Mouse (Mus musculus) hindbrain, embryonic 16.5 days (tissue): ENCODE results near the gene Kif3a. TPM values are rescaled to one million over a fixed set of nuclear protein-coding genes. Genes with fewer than 3 reads are reported as not detected.

Experiments
- ATAC-seq: fragments of 200-750 bp; cut with Nextera tagmentation; 2 replicates; pipeline ENCODE4 v1.8.0; 2017; ENCODE audit warnings: moderate TSS enrichment, moderate library complexity
- H3K27ac ChIP-seq: fragments of 300-500 bp; sonication (generic); 2 replicates; pipeline ENCODE4 v1.5.1; 2014; ENCODE audit warnings: low read depth, mild to moderate bottlenecking, control low read depth, low read length, moderate library complexity
- H3K27me3 ChIP-seq: fragments of 300-500 bp; sonication (generic); replicated peaks from 2 replicates; pipeline ENCODE4 v1.6.1; 2014; ENCODE audit warnings: low read length; ENCODE audit not compliant: control insufficient read depth, insufficient read depth
- H3K36me3 ChIP-seq: fragments of 300-500 bp; sonication (generic); 2 replicates; pipeline ENCODE4 v1.6.1; 2014; ENCODE audit warnings: mild to moderate bottlenecking, low read length, moderate library complexity, mixed read lengths; ENCODE audit not compliant: control insufficient read depth, insufficient read depth
- H3K4me1 ChIP-seq: fragments of 300-500 bp; sonication (generic); 2 replicates; pipeline ENCODE4 v1.6.1; 2014; ENCODE audit warnings: low read depth, low read length; ENCODE audit not compliant: control insufficient read depth, insufficient read depth
- H3K4me2 ChIP-seq: fragments of 300-500 bp; sonication (generic); 2 replicates; pipeline ENCODE4 v1.6.1; 2014; ENCODE audit warnings: mild to moderate bottlenecking, low read length, control low read depth, moderate library complexity
- H3K4me3 ChIP-seq: fragments of 300-500 bp; sonication (generic); 2 replicates; pipeline ENCODE4 v1.5.1; 2014; ENCODE audit warnings: mild to moderate bottlenecking, low read length, control low read depth, moderate library complexity
- H3K9ac ChIP-seq: fragments of 300-500 bp; sonication (generic); 2 replicates; pipeline ENCODE4 v1.6.1; 2014; ENCODE audit warnings: low read depth, mild to moderate bottlenecking, control low read depth, low read length, moderate library complexity
- H3K9me3 ChIP-seq: fragments of 300-500 bp; sonication (generic); 2 replicates; pipeline ENCODE4 v1.6.1; 2014; ENCODE audit warnings: mild to moderate bottlenecking, low read length, moderate library complexity; ENCODE audit not compliant: control insufficient read depth
- WGBS: fragments of 180-500 bp; shearing (Covaris S2); extraction: QIAGEN DNeasy Blood & Tissue Kit; methylation state at CpG from one replicate; pipeline ENCODE4 v1.1.7; 2014; 5-methylcytosine and 5-hydroxymethylcytosine counted together
- polyA plus RNA-seq: library from polyadenylated mRNA; unstranded; fragments of >200 nt; fragmentation: Nextera tagmentation; extraction: Ambion mirVana; gene quantifications from 2 replicates; pipeline ENCODE4 v1.2.1, GENCODE M21; 2015

The Kif3a gene
- polyA plus RNA-seq, 1 experiment from 2014 or later, result 352 TPM

DNA sequence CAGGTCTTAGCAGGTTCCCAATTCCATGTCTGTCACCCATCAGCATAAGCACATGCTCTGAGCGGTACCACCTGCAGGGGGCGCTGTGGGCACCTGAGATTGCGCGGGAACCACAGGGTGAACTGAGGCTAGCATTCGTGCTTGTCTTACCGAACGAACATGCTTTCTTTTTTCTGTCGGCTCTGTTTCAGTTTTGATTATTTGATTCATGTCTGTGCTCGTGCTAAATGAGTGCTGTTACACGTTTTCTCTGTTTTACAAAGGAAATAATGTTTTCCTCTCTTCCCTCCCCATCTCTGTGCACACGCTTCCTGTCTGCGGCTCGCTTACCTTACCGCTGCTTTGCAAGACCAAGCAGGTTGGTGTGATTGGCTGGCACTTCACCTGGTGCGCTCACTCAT, 23.2 kb downstream of the Kif3a start:
- H3K9me3 ChIP-seq, result no peaks in the 10 kb centered on the region
- H3K4me3 ChIP-seq, result no peak overlapping the region
- H3K27ac ChIP-seq, result no peak overlapping the region
- H3K27me3 ChIP-seq, result no peaks in the 10 kb centered on the region
- peaks cover 53% of the 10 kb centered on the region for H3K36me3 ChIP-seq
- no peak overlapping the region for H3K9ac ChIP-seq
- no peak for ATAC-seq
- no peak overlapping the region for H3K4me2 ChIP-seq
- no peaks in the 10 kb centered on the region for H3K4me1 ChIP-seq
- WGBS, result 41% methylated on average over 15 of the region's 15 CpGs

DNA sequence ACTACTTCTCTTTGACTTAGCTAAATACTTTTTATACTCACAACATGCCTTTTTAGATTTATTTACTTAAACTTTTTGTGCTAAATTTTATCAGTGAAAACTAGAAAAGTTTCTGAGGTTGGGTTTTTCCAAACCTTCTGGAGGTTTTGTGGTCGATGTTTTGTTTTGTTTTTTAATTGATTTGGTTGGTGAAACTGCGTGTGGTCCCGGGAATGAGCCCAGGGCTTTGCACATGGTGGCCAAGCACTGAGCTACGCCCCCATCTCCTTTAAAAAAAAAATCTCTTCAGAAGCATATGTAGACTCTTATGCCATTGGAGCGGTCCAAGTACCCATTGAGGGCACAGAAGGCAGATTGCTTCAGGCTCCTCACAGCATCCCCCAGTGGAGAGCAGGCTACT, 23.9 kb downstream of the Kif3a start:
- WGBS, result 91% methylated on average over 5 of the region's 5 CpGs
- ATAC-seq, result no peak
- H3K4me1 ChIP-seq, result no peaks in the 10 kb centered on the region
- no peak overlapping the region for H3K4me3 ChIP-seq
- H3K36me3 ChIP-seq, result peaks cover 53% of the 10 kb centered on the region
- no peak overlapping the region for H3K27ac ChIP-seq
- H3K27me3 ChIP-seq, result no peaks in the 10 kb centered on the region
- no peak overlapping the region for H3K9ac ChIP-seq
- H3K9me3 ChIP-seq, result no peaks in the 10 kb centered on the region
- no peak overlapping the region for H3K4me2 ChIP-seq

- H3K4me1 ChIP-seq, result no peaks in the 10 kb centered on the region
- peaks cover 13% of the 10 kb centered on the region for H3K36me3 ChIP-seq
- H3K4me3 ChIP-seq, result no peak overlapping the region
- no peak overlapping the region for H3K4me2 ChIP-seq
- WGBS, result 88% methylated on average over 3 of the region's 3 CpGs
- no peak overlapping the region for H3K9ac ChIP-seq
- H3K27ac ChIP-seq, result no peak overlapping the region
- no peaks in the 10 kb centered on the region for H3K27me3 ChIP-seq
- no peaks in the 10 kb centered on the region for H3K9me3 ChIP-seq
- ATAC-seq, result no peak
Measured at GRCm38 (mm10) chr11:53604983-53605382, 37.8 kb downstream of the Kif3a start.

- H3K36me3 ChIP-seq, result peaks cover 10% of the 10 kb centered on the region
- no peak for ATAC-seq
- WGBS, result 9% methylated on average over 12 of the region's 12 CpGs
- H3K27me3 ChIP-seq, result no peaks in the 10 kb centered on the region
- no peak overlapping the region for H3K27ac ChIP-seq
- no peak overlapping the region for H3K4me2 ChIP-seq
- no peak overlapping the region; the same call in 1 of the 2 replicates for H3K9ac ChIP-seq
- no peaks in the 10 kb centered on the region for H3K9me3 ChIP-seq
- H3K4me3 ChIP-seq, result no peak overlapping the region
- H3K4me1 ChIP-seq, result no peaks in the 10 kb centered on the region
Measured at GRCm38 (mm10) chr11:53605609-53606008, 38.4 kb downstream of the Kif3a start.

DNA sequence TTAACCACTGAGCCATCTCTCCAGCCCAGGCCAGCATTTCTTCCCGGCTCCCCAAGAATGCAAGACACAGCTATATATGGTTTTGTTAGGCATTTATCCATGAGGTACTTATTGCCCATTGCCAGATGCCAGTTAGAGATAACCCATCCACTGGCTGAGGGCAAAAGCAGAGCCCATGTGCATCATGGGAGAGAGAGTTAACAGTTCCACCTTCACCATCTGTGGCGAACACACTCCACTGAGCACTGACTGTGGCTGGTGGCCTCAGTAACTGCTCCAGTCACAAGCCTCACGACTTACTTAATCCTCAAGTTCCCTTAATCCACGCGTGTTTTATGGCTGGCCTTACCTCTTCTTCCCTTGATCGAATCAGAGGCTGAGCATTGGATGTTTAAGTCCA, 42.1 kb downstream of the Kif3a start:
- ATAC-seq, result no peak

DNA sequence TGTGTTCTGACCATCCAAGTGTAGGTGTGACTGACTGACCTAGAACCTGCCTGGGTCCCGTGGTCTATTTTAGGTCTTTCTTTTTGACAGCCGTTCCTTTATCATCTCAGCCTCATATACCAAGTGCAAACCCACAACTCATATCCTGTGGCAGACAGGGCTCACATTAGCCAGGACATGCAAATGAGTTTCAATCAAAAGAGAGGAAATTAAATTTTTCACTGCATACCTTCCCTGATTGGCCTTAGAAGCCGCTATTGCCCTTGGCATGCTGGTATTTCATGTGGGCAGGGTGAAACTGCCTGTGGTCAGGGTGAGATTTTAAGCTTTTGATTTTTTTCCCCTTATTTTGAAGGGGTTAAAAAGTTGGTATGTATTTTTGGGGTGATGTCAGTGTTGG, 42.5 kb downstream of the Kif3a start:
- Histone ChIP-seq H3K27ac (no peak overlapping the region), H3K4me3 (no peak overlapping the region), H3K27me3 (no peaks in the 10 kb centered on the region), H3K36me3 (no peaks in the 10 kb centered on the region), H3K4me2 (no peak overlapping the region), H3K9ac (no peak overlapping the region), H3K9me3 (no peaks in the 10 kb centered on the region), H3K4me1 (no peaks in the 10 kb centered on the region)
- no peak for ATAC-seq
- WGBS, result 86% methylated on average over 3 of the region's 3 CpGs

More for the DNA sequence above, 42.1 kb downstream of the Kif3a start:
- Histone ChIP-seq H3K36me3 (no peaks in the 10 kb centered on the region), H3K4me3 (no peak overlapping the region), H3K4me2 (no peak overlapping the region), H3K9me3 (no peaks in the 10 kb centered on the region), H3K27ac (no peak overlapping the region), H3K27me3 (no peaks in the 10 kb centered on the region), H3K9ac (no peak overlapping the region), H3K4me1 (no peaks in the 10 kb centered on the region)
- 84% methylated on average over 6 of the region's 6 CpGs for WGBS

- Histone ChIP-seq H3K9me3 (no peaks in the 10 kb centered on the region), H3K4me3 (no peak overlapping the region), H3K36me3 (no peaks in the 10 kb centered on the region), H3K27ac (no peak overlapping the region), H3K4me1 (no peaks in the 10 kb centered on the region), H3K27me3 (no peaks in the 10 kb centered on the region), H3K4me2 (no peak overlapping the region), H3K9ac (no peak overlapping the region)
- WGBS, result 68% methylated on average over 6 of the region's 6 CpGs
- ATAC-seq, result no peak
Measured at GRCm38 (mm10) chr11:53615172-53615571, 48.0 kb downstream of the Kif3a start.

DNA sequence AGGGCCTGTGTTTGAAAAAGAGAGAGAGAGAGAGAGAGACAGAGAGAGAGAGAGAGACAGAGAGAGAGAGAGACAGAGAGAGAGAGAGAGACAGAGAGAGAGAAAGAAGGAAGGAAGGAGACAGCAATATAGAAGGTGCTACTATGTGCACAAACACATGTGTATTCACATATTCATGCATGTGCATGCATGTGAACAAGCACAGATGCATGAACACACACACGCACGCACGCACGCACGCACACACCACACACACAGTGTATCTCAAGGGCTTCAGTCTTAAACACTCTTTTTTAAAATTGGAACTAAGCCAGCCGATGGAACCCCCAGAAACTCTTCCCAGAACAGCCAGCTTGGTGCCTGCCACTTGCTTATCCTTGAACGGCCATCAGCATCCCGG, 48.4 kb downstream of the Kif3a start:
- no peak overlapping the region for H3K9ac ChIP-seq
- no peaks in the 10 kb centered on the region for H3K4me1 ChIP-seq
- H3K4me2 ChIP-seq, result no peak overlapping the region
- no peak overlapping the region for H3K27ac ChIP-seq
- no peaks in the 10 kb centered on the region for H3K27me3 ChIP-seq
- H3K9me3 ChIP-seq, result no peaks in the 10 kb centered on the region
- H3K4me3 ChIP-seq, result no peak overlapping the region
- no peak for ATAC-seq
- H3K36me3 ChIP-seq, result no peaks in the 10 kb centered on the region
- WGBS, result 91% methylated on average over 8 of the region's 8 CpGs

DNA sequence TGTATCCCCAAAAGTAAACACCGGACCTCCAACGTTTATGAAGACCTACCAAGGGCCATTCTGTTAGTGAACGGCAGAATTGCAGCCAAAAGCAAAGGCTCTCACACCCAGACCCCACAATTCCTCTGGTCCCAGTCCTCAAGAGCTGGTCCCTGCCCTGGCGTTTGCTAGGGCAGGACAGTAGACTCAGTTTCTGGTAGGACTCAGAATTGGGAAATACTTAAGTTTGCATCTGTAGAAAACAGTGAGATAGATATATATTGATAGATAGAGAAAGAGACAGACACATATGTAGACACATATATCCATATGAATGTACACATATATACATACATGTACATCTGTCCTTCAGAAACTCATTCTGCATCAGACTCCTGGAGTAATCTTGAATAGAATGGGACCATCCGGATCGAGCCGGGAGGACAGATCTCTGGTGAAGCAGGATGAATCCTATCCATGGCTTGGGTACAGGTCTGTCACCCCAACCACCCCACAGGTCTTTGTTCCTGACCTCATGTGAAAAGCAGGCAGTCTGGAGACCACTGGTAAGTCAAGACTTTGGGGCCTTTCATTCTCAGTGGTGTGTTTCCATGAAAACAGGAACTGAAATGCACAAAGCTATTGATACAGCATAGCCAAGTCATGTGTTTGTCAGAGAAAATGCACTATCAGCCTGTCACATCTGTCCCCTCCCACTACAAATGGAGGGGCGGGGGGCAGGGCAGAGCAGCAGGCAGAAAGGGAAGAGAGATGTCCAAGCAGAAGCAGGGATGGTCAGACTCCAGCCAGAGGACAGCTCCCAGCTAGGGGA, 49.8 kb downstream of the Kif3a start:
- Histone ChIP-seq H3K4me1 (no peaks in the 10 kb centered on the region), H3K36me3 (no peaks in the 10 kb centered on the region), H3K27ac (no peak overlapping the region), H3K4me2 (no peak overlapping the region), H3K9ac (no peak overlapping the region), H3K4me3 (no peak overlapping the region), H3K27me3 (no peaks in the 10 kb centered on the region), H3K9me3 (no peaks in the 10 kb centered on the region)
- ATAC-seq, result no peak
- WGBS, result 86% methylated on average over 8 of the region's 8 CpGs
